Mouse (Mus musculus): ENCODE data around the gene Simc1.

Simc1 gene

GRCm38 (mm10) chr13:54589414-54589995 lies 85.9 kb downstream of the Simc1 start:
- no peak for DNase-seq

GRCm38 (mm10) chr13:54589996-54590951 lies 86.7 kb downstream of the Simc1 start, which contains the start of the genes Nop16 and Higd2a:
Gene Nop16 (minus strand): TSS chr13:54590090.
Gene Higd2a (plus strand): TSS chr13:54590207.
- peak; percentile 92 to 95 for DNase-seq

- DNase-seq = no peak
These were observed 88.3 kb downstream of the Simc1 start for GRCm38 (mm10) chr13:54591776-54592356.

GRCm38 (mm10) chr13:54593617-54594016 lies 90.0 kb downstream of the Simc1 start:
- DNase-seq = no peak

- DNase-seq = no peak
These were observed 92.6 kb downstream of the Simc1 start for GRCm38 (mm10) chr13:54596107-54596690.

- no peak for DNase-seq
These were observed 93.3 kb downstream of the Simc1 start for GRCm38 (mm10) chr13:54596870-54597269.

- DNase-seq = no peak
These were observed 95.1 kb downstream of the Simc1 start for GRCm38 (mm10) chr13:54598622-54599143.
